Mouse (Mus musculus) v-Abl transformed pro-B cells (cell line): ENCODE measurements at regions not wholly inside any gene's neighbourhood (a gene's known extent, or its start where the extent isn't known, plus 50 kb on each side); places are given as distances from the start of the nearest gene placed in this dataset.

Experiments used
- in situ Hi-C, 2 experiments: fragments of 400-800 bp; cut with MboI; formaldehyde crosslinking; loops; one replicate each; pipeline ENCODE4 v1.15.1; 2025; ENCODE audit not compliant: unreplicated experiment in 2 of 2

GRCm38 (mm10) chr5:42884251-42884650 lies 348.7 kb upstream of the Cpeb2 start:
- in situ Hi-C loops, result no loop called here

GRCm38 (mm10) chr5:42891890-42892289 lies 341.1 kb upstream of the Cpeb2 start:
- in situ Hi-C loops, result no loop called here

- in situ Hi-C loops, result no loop called here
Observed at GRCm38 (mm10) chr5:42906136-42906535, 326.8 kb upstream of the Cpeb2 start.

- in situ Hi-C loops, result no loop called here
Observed at GRCm38 (mm10) chr5:42919328-42919727, 313.6 kb upstream of the Cpeb2 start.

GRCm38 (mm10) chr5:42932106-42932505 lies 300.9 kb upstream of the Cpeb2 start:
- in situ Hi-C loops, result no loop called here

- in situ Hi-C loops, result loop anchor here in 1 of 2 experiments (25.0 kb wide), 1 partner anchor 403 kb away; no protein-coding TSS in a partner anchor
Observed at GRCm38 (mm10) chr5:42959296-42959862, 273.6 kb upstream of the Cpeb2 start.

GRCm38 (mm10) chr5:42966952-42967351 lies 266.0 kb upstream of the Cpeb2 start:
- in situ Hi-C loops, result loop anchor here in 1 of 2 experiments (25.0 kb wide), 1 partner anchor 395 kb away; no protein-coding TSS in a partner anchor

- in situ Hi-C loops, result loop anchor here in 1 of 2 experiments (25.0 kb wide), 1 partner anchor 393 kb away; no protein-coding TSS in a partner anchor
Observed at GRCm38 (mm10) chr5:42969209-42969608, 263.8 kb upstream of the Cpeb2 start.

- in situ Hi-C loops, result loop anchor here in 1 of 2 experiments (25.0 kb wide), 1 partner anchor 393 kb away; no protein-coding TSS in a partner anchor
Observed at GRCm38 (mm10) chr5:42969621-42970020, 263.3 kb upstream of the Cpeb2 start.

- in situ Hi-C loops, result no loop called here
Observed at GRCm38 (mm10) chr5:42977108-42977507, 255.9 kb upstream of the Cpeb2 start.

GRCm38 (mm10) chr5:42980946-42981650 lies 251.9 kb upstream of the Cpeb2 start:
- in situ Hi-C loops, result no loop called here

- in situ Hi-C loops, result no loop called here
Observed at GRCm38 (mm10) chr5:42986203-42986602, 246.8 kb upstream of the Cpeb2 start.

GRCm38 (mm10) chr5:42987710-42988466 lies 245.1 kb upstream of the Cpeb2 start:
- in situ Hi-C loops, result no loop called here

- in situ Hi-C loops, result no loop called here
Observed at GRCm38 (mm10) chr5:42989287-42989686, 243.7 kb upstream of the Cpeb2 start.

- in situ Hi-C loops, result no loop called here
Observed at GRCm38 (mm10) chr5:43024006-43024593, 208.9 kb upstream of the Cpeb2 start.

GRCm38 (mm10) chr5:43031285-43031684 lies 201.7 kb upstream of the Cpeb2 start:
- in situ Hi-C loops, result no loop called here

GRCm38 (mm10) chr5:43031916-43032315 lies 201.1 kb upstream of the Cpeb2 start:
- in situ Hi-C loops, result no loop called here

GRCm38 (mm10) chr5:43034421-43034820 lies 198.5 kb upstream of the Cpeb2 start:
- in situ Hi-C loops, result no loop called here

- in situ Hi-C loops, result no loop called here
Observed at GRCm38 (mm10) chr5:43037592-43037991, 195.4 kb upstream of the Cpeb2 start.

- in situ Hi-C loops, result no loop called here
Observed at GRCm38 (mm10) chr5:43039525-43039924, 193.4 kb upstream of the Cpeb2 start.

- in situ Hi-C loops, result loop anchor here in 1 of 2 experiments (5.0 kb wide), 1 partner anchor 50 kb away; no protein-coding TSS in a partner anchor
Observed at GRCm38 (mm10) chr5:43042585-43042984, 190.4 kb upstream of the Cpeb2 start.
